Mouse (Mus musculus): ENCODE results near the gene 5430427O19Rik.
A peak's percentile ranks its signal among the peaks of the same experiment; 100 is the strongest.

Gene 5430427O19Rik

GRCm38 (mm10) chrX:85869914-85870483 lies at the start of gene 5430427O19Rik:
TSS of gene 5430427O19Rik (plus strand) at chrX:85870354.
- peak; percentile 1 for DNase-seq (ENCODE audit: low read depth, low spot score)

GRCm38 (mm10) chrX:85827719-85828453 lies 42.3 kb upstream of the 5430427O19Rik start:
- no peak for DNase-seq (ENCODE audit: low read depth, low spot score)

- DNase-seq (ENCODE audit: low read depth, low spot score), result no peak
These were observed 41.2 kb upstream of the 5430427O19Rik start for GRCm38 (mm10) chrX:85829000-85829399.

GRCm38 (mm10) chrX:85839174-85839573 lies 31.0 kb upstream of the 5430427O19Rik start:
- no peak for DNase-seq (ENCODE audit: low read depth, low spot score)

- no peak for DNase-seq (ENCODE audit: low read depth, low spot score)
These were observed 14.2 kb upstream of the 5430427O19Rik start for GRCm38 (mm10) chrX:85855938-85856337.

GRCm38 (mm10) chrX:85857169-85857568 lies 13.0 kb upstream of the 5430427O19Rik start:
- DNase-seq (ENCODE audit: low read depth, low spot score), result no peak

- no peak for DNase-seq (ENCODE audit: low read depth, low spot score)
These were observed 2.1 kb upstream of the 5430427O19Rik start for GRCm38 (mm10) chrX:85868079-85868478.

GRCm38 (mm10) chrX:85871371-85872056 lies 1.4 kb downstream of the 5430427O19Rik start:
- DNase-seq (ENCODE audit: low read depth, low spot score), result no peak

GRCm38 (mm10) chrX:85874367-85874766 lies 4.2 kb downstream of the 5430427O19Rik start:
- DNase-seq (ENCODE audit: low read depth, low spot score), result no peak

- no peak for DNase-seq (ENCODE audit: low read depth, low spot score)
These were observed 5.8 kb downstream of the 5430427O19Rik start for GRCm38 (mm10) chrX:85875951-85876350.

GRCm38 (mm10) chrX:85877747-85878146 lies 7.6 kb downstream of the 5430427O19Rik start:
- DNase-seq (ENCODE audit: low read depth, low spot score), result no peak

GRCm38 (mm10) chrX:85878293-85878692 lies 8.1 kb downstream of the 5430427O19Rik start:
- DNase-seq (ENCODE audit: low read depth, low spot score), result no peak

- DNase-seq (ENCODE audit: low read depth, low spot score), result peak; percentile 1
These were observed 9.2 kb downstream of the 5430427O19Rik start for GRCm38 (mm10) chrX:85879198-85879977.

GRCm38 (mm10) chrX:85886651-85887050 lies 16.5 kb downstream of the 5430427O19Rik start:
- peak; percentile 1 for DNase-seq (ENCODE audit: low read depth, low spot score)

- no peak for DNase-seq (ENCODE audit: low read depth, low spot score)
These were observed 31.0 kb downstream of the 5430427O19Rik start for GRCm38 (mm10) chrX:85901195-85901594.

- DNase-seq (ENCODE audit: low read depth, low spot score), result peak; percentile 0
These were observed 48.9 kb downstream of the 5430427O19Rik start for GRCm38 (mm10) chrX:85919034-85919433.

- no peak for DNase-seq (ENCODE audit: low read depth, low spot score)
These were observed 62.8 kb downstream of the 5430427O19Rik start for GRCm38 (mm10) chrX:85932991-85933390.
